ENCODE assay signal across 7 mouse cellular contexts in genomic region chr2:132285722-132286121, GRCm38 (mm10). TPM values are rescaled to one million over a fixed set of nuclear protein-coding genes. Genes with fewer than 3 reads are reported as not detected.
DNase-seq lines count a peak whose midpoint lies in the region; ATAC-seq and TF ChIP-seq lines count a peak whose summit lies in the region.
"Not testable (repeated sequence)": the region's sequence is repeated elsewhere in the genome, so short reads cannot be mapped to it uniquely, and the experiment has no call there.

No protein-coding gene starts in this region.

- intact Hi-C loops in heart, adult 2 months (cut with DNase I): not testable (repeated sequence)

- WGBS in heart, adult 2 months: 61% methylated on average over 5 of the region's 5 CpGs
- WGBS in heart, embryonic 16.5 days: 88% methylated on average over 5 of the region's 5 CpGs
- WGBS in kidney, embryonic 16.5 days: 87% methylated on average over 5 of the region's 5 CpGs
- 49% methylated on average over 5 of the region's 5 CpGs for WGBS in liver, embryonic 12.5 days (ENCODE audit: insufficient replicate concordance)
- WGBS in small intestine, adult 2 months: 84% methylated on average over 5 of the region's 5 CpGs

- H3K9ac ChIP-seq in ES-Bruce4 (ENCODE audit: low read depth, poor library complexity, severe bottlenecking); heart, adult 2 months (ENCODE audit: low read depth, low read length); heart, embryonic 16.5 days (ENCODE audit: low read length); kidney, embryonic 16.5 days (replicated peaks; ENCODE audit: low read length); liver, embryonic 12.5 days: not testable (repeated sequence)

- not testable (repeated sequence) for H3K9me3 ChIP-seq in ES-Bruce4 (replicated peaks; ENCODE audit: control insufficient read depth, insufficient read depth, low read length, poor library complexity, severe bottlenecking); heart, embryonic 16.5 days (replicated peaks; ENCODE audit: control insufficient read depth, low read length); kidney, embryonic 16.5 days (ENCODE audit: low read length); liver, embryonic 12.5 days (replicated peaks)

- not testable (repeated sequence) for H3K4me3 ChIP-seq in ES-Bruce4 (ENCODE audit: low read depth, low read length); heart, adult 2 months; heart, embryonic 16.5 days (ENCODE audit: low read length); kidney, embryonic 16.5 days (ENCODE audit: low read length); liver, embryonic 12.5 days; small intestine, adult 2 months (ENCODE audit: low read depth, low read length)

- not testable (repeated sequence) for H3K36me3 ChIP-seq in ES-Bruce4 (ENCODE audit: control insufficient read depth, insufficient read depth, low read length, poor library complexity, severe bottlenecking); heart, embryonic 16.5 days (ENCODE audit: control insufficient read depth, insufficient read depth); kidney, embryonic 16.5 days (ENCODE audit: insufficient read depth, low read length); liver, embryonic 12.5 days; small intestine, adult 2 months (ENCODE audit: control insufficient read depth, insufficient read depth, low read length)
- H3K36me3 ChIP-seq in heart, adult 2 months (ENCODE audit: control insufficient read depth, insufficient read depth, low read length): peaks cover 30% of the 10 kb centered on the region

- H3K27ac ChIP-seq in ES-Bruce4 (ENCODE audit: insufficient read depth, low read length): peak overlapping the region; percentile 78
- peak overlapping the region; percentile 98 for H3K27ac ChIP-seq in heart, adult 2 months
- H3K27ac ChIP-seq in heart, embryonic 16.5 days (ENCODE audit: low read length): peak overlapping the region; percentile 87
- peak overlapping the region; percentile 86; the same call in 1 of the 2 replicates for H3K27ac ChIP-seq in kidney, embryonic 16.5 days (ENCODE audit: low read length)
- H3K27ac ChIP-seq in liver, embryonic 12.5 days: not testable (repeated sequence)
- peak overlapping the region; percentile 30; the same call in 1 of the 2 replicates for H3K27ac ChIP-seq in small intestine, adult 2 months (ENCODE audit: insufficient read depth, low read depth, low read length)

- not testable (repeated sequence) for H3K4me2 ChIP-seq in heart, embryonic 16.5 days (ENCODE audit: low read depth, low read length); kidney, embryonic 16.5 days (replicated peaks; ENCODE audit: low read depth, low read length)
- 0 out of 2 replicates have a peak overlapping the region, but pooled peaks have one; percentile 16 for H3K4me2 ChIP-seq in liver, embryonic 12.5 days

- not testable (repeated sequence) for TF ChIP-seq POLR2A in ES-Bruce4 (IDR thresholded peaks at IDR 0.05; ENCODE audit: insufficient read depth, low read length); heart, adult 2 months (IDR thresholded peaks at IDR 0.05; ENCODE audit: insufficient read depth, low read depth, low read length); small intestine, adult 2 months (IDR thresholded peaks at IDR 0.05; ENCODE audit: low read depth, low read length)

- not testable (repeated sequence) for DNase-seq in heart, adult 2 months

- H3K79me2 ChIP-seq in heart, adult 2 months (replicated peaks; ENCODE audit: control insufficient read depth, insufficient read depth, low read length): not testable (repeated sequence)

- TF ChIP-seq EP300 in ES-Bruce4 (IDR thresholded peaks at IDR 0.05; ENCODE audit: insufficient read depth, low read depth, low read length); heart, adult 2 months (IDR thresholded peaks at IDR 0.05; ENCODE audit: insufficient read depth, low read depth, low read length): not testable (repeated sequence)

- not testable (repeated sequence) for H3K27me3 ChIP-seq in ES-Bruce4 (ENCODE audit: control insufficient read depth, insufficient read depth, low read length, poor library complexity, severe bottlenecking); heart, adult 2 months (ENCODE audit: control insufficient read depth, insufficient read depth, low read length); heart, embryonic 16.5 days (ENCODE audit: control insufficient read depth, insufficient read depth, low read length); kidney, embryonic 16.5 days (ENCODE audit: insufficient read depth, low read length); liver, embryonic 12.5 days (replicated peaks); small intestine, adult 2 months (ENCODE audit: control insufficient read depth, insufficient read depth, low read length)

- not testable (repeated sequence) for H3K4me1 ChIP-seq in ES-Bruce4 (ENCODE audit: control insufficient read depth, insufficient read depth, low read length)
- H3K4me1 ChIP-seq in heart, adult 2 months (ENCODE audit: control insufficient read depth, insufficient read depth, low read length): peaks cover 31% of the 10 kb centered on the region
- H3K4me1 ChIP-seq in heart, embryonic 16.5 days (ENCODE audit: control insufficient read depth, insufficient read depth, low read length): peaks cover 51% of the 10 kb centered on the region
- peaks cover 29% of the 10 kb centered on the region for H3K4me1 ChIP-seq in kidney, embryonic 16.5 days (ENCODE audit: insufficient read depth, low read length)
- H3K4me1 ChIP-seq in liver, embryonic 12.5 days: peaks cover 50% of the 10 kb centered on the region
- peaks cover 19% of the 10 kb centered on the region; the same call in 1 of the 2 replicates for H3K4me1 ChIP-seq in small intestine, adult 2 months (ENCODE audit: control insufficient read depth, insufficient read depth, insufficient read length, low read length)

- not testable (repeated sequence) for ATAC-seq in heart, embryonic 16.5 days (replicated peaks; ENCODE audit: extremely low read depth, insufficient read depth, low FRiP score); kidney, embryonic 16.5 days (ENCODE audit: low FRiP score, low TSS enrichment); liver, embryonic 12.5 days
- ATAC-seq in megakaryocyte, adult 5-6 weeks (ENCODE audit: poor library complexity, severe bottlenecking): peak; percentile 53; the same call in 1 of the 2 replicates

- not testable (repeated sequence) for TF ChIP-seq CTCF in ES-Bruce4 (IDR thresholded peaks at IDR 0.05; ENCODE audit: low read depth, low read length); heart, adult 2 months (IDR thresholded peaks at IDR 0.05); small intestine, adult 2 months (IDR thresholded peaks at IDR 0.05; ENCODE audit: extremely low read depth, insufficient read length, insufficient replicate concordance, low read depth, low read length)

RNA-seq across cellular contexts. Expression of gene Cds2, which starts 22.8 kb away (rescaled TPM):
- polyA plus RNA-seq in ES-Bruce4 (2011; ENCODE audit: insufficient read depth, insufficient read length, low read depth, missing spikeins): 74.3 and 83.4 TPM in 2 replicates
- 10 to 100 TPM; 75.4 to 90.4 TPM for total RNA-seq in heart, adult 2 months (2021)
- 48.0 and 85.1 TPM in 2 replicates for polyA plus RNA-seq in heart, adult 2 months (2012; rRNA removed)
- polyA plus RNA-seq in heart, embryonic 16.5 days (2015; fragmentation: Nextera tagmentation; extraction: Ambion mirVana): 24.6 and 28.2 TPM in 2 replicates
- polyA plus RNA-seq in kidney, embryonic 16.5 days (2015; fragmentation: Nextera tagmentation; extraction: Ambion mirVana): 26.6 and 28.1 TPM in 2 replicates
- 13.7 and 15.4 TPM in 2 replicates for polyA plus RNA-seq in liver, embryonic 12.5 days (2016; fragmentation: Nextera tagmentation; extraction: Ambion mirVana)
- 17.9 and 32.0 TPM in 2 replicates for total RNA-seq in megakaryocyte, adult 5-6 weeks (2015)
- total RNA-seq in megakaryocyte, adult 5-6 weeks (2017): 24.4 and 26.3 TPM in 2 replicates
- 9.6 and 21.2 TPM in 2 replicates for polyA plus RNA-seq in small intestine, adult 2 months (2012; rRNA removed)

RNA-seq across cellular contexts. Expression of gene Pcna, which starts 32.6 kb away (rescaled TPM):
- 355 and 368 TPM in 2 replicates for polyA plus RNA-seq in ES-Bruce4 (2011; ENCODE audit: insufficient read depth, insufficient read length, low read depth, missing spikeins)
- 10 to 100 TPM; 36.5 to 39.9 TPM for total RNA-seq in heart, adult 2 months (2021)
- polyA plus RNA-seq in heart, adult 2 months (2012; rRNA removed): 25.9 and 35.8 TPM in 2 replicates
- polyA plus RNA-seq in heart, embryonic 16.5 days (2015; fragmentation: Nextera tagmentation; extraction: Ambion mirVana): 151 and 206 TPM in 2 replicates
- 248 and 265 TPM in 2 replicates for polyA plus RNA-seq in kidney, embryonic 16.5 days (2015; fragmentation: Nextera tagmentation; extraction: Ambion mirVana)
- polyA plus RNA-seq in liver, embryonic 12.5 days (2016; fragmentation: Nextera tagmentation; extraction: Ambion mirVana): 353 and 360 TPM in 2 replicates
- total RNA-seq in megakaryocyte, adult 5-6 weeks (2015): 619 and 646 TPM in 2 replicates
- total RNA-seq in megakaryocyte, adult 5-6 weeks (2017): 482 and 494 TPM in 2 replicates
- polyA plus RNA-seq in small intestine, adult 2 months (2012; rRNA removed): 32.6 and 54.9 TPM in 2 replicates

RNA-seq across cellular contexts. Expression of gene Tmem230, which starts 38.1 kb away (rescaled TPM):
- 46.0 and 47.7 TPM in 2 replicates for polyA plus RNA-seq in ES-Bruce4 (2011; ENCODE audit: insufficient read depth, insufficient read length, low read depth, missing spikeins)
- 10 to 100 TPM; 23.1 to 23.3 TPM for total RNA-seq in heart, adult 2 months (2021)
- 28.0 and 43.2 TPM in 2 replicates for polyA plus RNA-seq in heart, adult 2 months (2012; rRNA removed)
- 37.3 and 46.5 TPM in 2 replicates for polyA plus RNA-seq in heart, embryonic 16.5 days (2015; fragmentation: Nextera tagmentation; extraction: Ambion mirVana)
- 49.8 and 50.1 TPM in 2 replicates for polyA plus RNA-seq in kidney, embryonic 16.5 days (2015; fragmentation: Nextera tagmentation; extraction: Ambion mirVana)
- 24.4 and 25.7 TPM in 2 replicates for polyA plus RNA-seq in liver, embryonic 12.5 days (2016; fragmentation: Nextera tagmentation; extraction: Ambion mirVana)
- total RNA-seq in megakaryocyte, adult 5-6 weeks (2015): 44.3 and 52.5 TPM in 2 replicates
- total RNA-seq in megakaryocyte, adult 5-6 weeks (2017): 18.4 and 18.8 TPM in 2 replicates
- polyA plus RNA-seq in small intestine, adult 2 months (2012; rRNA removed): 112 and 227 TPM in 2 replicates
